Mouse (Mus musculus) urinary bladder, adult 2 months (tissue): ENCODE data around the gene Fry. TPM values are rescaled to one million over a fixed set of nuclear protein-coding genes. Genes with fewer than 3 reads are reported as not detected.

ENCODE experiments used
- DNase-seq: peaks from one replicate; pipeline ENCODE4 v3.0.0; 2022; ENCODE audit warnings: low spot score
- polyA plus RNA-seq: library from polyadenylated mRNA; depleted of rRNA; stranded (reverse); fragments of >200 nt; gene quantifications from 2 replicates; pipeline ENCODE4 v1.2.3, GENCODE M21; 2012

Fry gene
- polyA plus RNA-seq, 1 experiment: 39.6 TPM

DNA sequence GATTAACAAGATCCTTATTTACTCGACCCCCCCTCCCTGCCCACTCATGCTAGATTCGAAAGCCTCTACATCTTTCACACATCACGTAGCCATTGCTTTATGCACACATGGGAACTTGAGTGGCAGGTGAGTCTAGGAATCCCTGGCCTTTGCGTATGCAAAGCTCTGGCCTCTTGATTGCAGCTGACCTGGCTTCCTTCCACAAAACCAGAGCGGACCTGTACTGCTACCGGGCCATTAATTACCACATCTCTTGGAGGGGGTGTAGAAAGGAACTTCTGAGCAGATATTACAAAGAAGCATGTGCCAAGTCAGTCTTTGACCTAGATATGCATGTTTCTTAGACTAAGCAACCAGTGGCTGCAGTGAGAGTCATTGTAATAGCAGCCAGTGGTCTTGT is 55.4 kb downstream of the Fry start:
- DNase-seq: no peak

DNA sequence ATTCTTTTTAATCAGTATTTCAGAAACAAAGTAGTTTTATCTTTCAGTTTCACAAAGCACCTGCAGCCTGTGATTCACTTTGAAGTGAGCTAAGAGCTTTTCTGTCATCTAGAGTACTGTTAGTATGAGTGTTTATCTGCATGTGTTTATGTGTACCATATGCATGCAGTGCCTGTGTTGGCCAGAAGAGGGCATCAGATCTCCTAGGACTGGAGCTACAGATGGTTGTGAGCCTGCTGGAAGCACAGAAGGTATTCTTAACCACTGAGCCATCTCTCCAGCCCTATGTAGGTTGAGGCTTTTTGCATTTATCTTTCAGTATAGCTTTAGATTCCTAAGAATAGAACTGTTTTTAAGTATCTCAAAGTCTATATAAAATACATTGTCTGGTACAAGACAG is 56.5 kb downstream of the Fry start:
- no peak for DNase-seq

GRCm38 (mm10) chr5:150176251-150177015 is 58.0 kb downstream of the Fry start:
- no peak for DNase-seq

DNA sequence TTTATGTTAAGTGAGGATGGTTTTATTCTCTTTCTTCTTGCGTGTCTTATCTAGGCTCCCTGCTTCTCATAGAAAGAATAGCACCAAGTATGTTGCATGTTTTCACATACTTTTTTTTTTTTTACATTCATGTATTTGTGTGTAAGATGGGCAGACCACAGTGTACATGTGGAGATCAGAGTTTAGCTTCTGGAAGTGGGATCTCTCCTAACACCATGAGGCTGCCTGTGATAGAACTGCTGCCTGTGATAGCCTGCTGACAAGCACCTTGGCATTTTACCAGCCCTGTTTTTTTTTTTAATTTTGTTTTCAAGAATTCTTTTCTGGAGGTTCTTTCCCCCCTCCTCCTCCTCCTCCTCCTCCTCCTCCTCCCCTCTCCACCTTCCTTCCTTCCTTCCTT is 59.3 kb downstream of the Fry start:
- DNase-seq: no peak

DNA sequence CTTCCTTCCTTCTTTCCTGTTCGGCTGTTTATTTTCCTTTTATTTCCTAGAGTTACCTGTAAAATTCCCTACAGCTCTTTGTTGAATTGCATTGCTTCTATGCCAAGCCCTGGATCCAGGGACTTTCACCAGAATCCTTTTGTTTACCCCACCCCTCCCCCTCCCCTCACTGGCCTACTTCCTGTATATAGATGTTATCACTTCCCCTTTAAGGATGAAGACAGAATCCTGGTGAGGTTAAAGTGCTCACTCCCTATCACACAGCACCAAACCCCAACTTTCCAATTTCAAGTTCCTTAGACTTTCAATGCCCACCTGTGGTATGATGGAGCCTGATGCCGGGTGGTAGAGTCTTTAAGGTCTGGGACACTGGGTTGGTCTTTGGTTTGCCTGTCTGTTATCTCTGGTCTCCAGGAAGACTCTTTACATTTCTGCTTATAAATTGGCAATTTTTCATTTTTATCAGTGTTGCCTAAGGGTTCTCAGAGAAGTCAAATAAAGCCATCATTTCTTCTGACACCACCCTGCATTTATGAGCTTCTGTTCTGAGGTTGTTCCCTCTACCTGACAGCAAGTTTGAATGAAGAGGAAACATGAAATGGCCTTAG is 59.9 kb downstream of the Fry start:
- DNase-seq: no peak

DNA sequence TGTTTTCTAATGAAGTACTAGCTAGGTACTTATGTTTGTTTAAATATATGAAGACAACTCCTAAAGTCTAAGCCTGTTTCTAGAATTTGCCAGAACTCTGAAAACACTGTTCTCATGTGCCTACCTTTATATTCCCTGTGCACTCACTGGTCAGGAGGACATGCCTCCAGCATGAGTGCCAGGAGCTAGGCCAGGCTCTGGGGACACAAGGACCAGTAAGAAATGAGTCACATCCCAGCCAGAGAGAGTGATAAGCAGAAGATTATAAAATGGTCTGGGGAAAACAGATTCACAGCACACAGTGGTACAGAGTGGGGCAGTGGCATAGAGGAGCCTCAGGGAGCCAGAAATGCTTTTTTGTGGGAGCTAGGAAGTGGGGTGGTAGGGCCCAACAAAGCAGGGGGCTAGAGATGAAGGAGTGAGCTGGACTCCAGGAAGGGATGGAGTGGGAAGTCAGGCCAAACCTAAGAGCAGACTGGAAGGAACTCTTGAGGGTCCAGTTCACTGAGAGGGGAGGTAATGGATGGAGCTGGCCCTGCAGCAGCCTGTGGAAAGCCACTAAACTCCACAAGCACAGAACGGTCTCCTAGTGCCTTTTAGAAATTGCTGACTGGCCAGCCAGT is 62.7 kb downstream of the Fry start:
- no peak for DNase-seq

- no peak for DNase-seq
Observed at GRCm38 (mm10) chr5:150184959-150185358, 66.5 kb downstream of the Fry start.

DNA sequence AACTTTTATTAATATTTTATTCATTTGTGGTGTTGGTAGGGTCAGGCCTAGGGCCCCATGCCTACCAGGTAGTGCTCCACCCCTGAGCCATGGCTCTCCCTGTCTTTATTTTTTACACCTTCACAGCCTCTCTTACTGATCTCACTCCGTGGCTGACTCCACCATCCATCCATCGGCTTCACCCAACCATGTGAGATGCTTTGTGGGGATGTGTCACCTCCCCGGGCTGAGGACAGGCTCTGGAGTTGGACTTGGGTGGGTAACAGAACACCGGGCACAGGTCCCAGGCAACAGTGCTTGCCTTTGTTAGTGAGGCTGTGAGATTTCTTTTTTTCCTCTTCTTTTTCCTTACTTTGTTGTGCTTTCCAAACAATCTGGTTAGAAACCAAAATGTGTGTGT is 67.7 kb downstream of the Fry start:
- no peak for DNase-seq

- DNase-seq: no peak
Observed at GRCm38 (mm10) chr5:150186676-150187075, 68.2 kb downstream of the Fry start.

- no peak for DNase-seq
Observed at GRCm38 (mm10) chr5:150188031-150188430, 69.6 kb downstream of the Fry start.

GRCm38 (mm10) chr5:150190454-150191358 is 72.3 kb downstream of the Fry start:
- DNase-seq: no peak

DNA sequence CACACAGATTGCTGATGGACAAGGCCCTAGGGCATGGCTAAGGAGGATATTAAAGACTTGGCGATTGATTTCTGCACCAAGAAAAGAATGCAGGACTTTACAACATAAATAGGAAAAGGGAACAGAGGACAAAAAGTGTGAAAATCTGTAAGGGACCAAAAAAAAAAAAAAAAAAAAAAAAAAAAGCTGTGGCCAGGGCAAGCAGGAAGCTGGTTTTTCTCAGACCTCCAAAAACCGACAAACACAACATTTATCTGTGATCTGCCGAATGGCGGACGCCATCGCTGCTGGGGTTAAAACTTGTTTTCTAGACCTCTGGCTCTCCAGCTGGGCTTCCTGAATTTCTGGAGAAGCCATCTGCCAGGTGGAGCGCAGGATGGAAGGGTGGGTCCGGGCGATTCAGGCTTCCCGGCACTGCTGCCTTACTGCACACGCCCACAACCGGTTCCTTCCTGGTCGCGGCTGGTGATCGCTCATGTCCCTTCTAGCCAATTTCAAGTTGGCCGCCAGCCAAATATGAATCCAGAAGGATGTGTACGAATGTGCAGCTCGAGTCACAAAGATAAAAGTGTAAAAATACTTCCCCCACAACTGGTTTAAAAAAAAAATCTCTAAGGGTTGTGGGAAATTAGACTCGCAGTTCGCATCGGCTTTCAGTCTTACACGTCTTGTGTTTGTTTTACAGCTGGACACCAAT is 77.2 kb downstream of the Fry start:
- DNase-seq: no peak

GRCm38 (mm10) chr5:150196211-150196585 is 77.8 kb downstream of the Fry start:
- DNase-seq: no peak

GRCm38 (mm10) chr5:150196881-150197311 is 78.5 kb downstream of the Fry start:
- no peak for DNase-seq

DNA sequence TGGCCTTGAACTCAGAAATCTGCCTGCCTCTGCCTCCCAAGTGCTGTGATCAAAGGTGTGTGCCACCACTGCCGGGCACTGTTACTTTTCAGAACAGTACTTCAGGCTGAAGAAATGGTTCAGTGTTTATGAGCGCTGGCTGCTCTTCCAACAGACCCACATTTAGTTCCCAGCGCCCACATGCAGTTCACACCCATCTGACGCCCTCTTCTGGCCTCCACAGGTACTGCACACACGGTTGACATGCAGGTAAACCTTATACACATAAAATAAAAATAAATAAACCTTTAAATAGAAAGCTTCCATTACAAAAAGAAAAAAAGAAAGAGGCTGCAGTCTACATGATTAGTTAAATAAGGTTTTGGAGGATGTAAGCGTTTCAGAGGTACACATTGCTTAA is 88.3 kb downstream of the Fry start:
- no peak for DNase-seq

GRCm38 (mm10) chr5:150207596-150207995 is 89.2 kb downstream of the Fry start:
- DNase-seq: no peak

DNA sequence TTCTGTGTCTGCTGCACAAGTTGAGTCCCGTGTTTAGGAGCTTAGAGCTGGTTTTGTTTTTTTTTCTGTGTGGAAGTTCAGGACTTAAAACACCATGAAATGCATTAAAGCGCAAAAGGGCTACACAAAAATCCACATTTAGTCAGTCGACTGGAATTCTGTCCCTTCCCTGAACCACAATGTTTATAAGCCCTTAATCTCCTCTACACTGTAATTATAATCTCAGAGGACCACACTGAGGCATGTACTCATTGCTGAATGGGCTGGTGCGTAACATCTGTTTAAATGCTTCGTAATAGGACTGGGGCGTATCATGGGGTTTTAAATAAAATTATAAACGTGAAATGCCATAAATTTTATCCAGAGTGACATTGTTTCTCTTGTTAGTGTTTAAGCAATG is 89.6 kb downstream of the Fry start:
- no peak for DNase-seq

- DNase-seq: no peak
Observed at GRCm38 (mm10) chr5:150214081-150214480, 95.6 kb downstream of the Fry start.

- no peak for DNase-seq
Observed at GRCm38 (mm10) chr5:150216066-150216465, 97.6 kb downstream of the Fry start.

DNA sequence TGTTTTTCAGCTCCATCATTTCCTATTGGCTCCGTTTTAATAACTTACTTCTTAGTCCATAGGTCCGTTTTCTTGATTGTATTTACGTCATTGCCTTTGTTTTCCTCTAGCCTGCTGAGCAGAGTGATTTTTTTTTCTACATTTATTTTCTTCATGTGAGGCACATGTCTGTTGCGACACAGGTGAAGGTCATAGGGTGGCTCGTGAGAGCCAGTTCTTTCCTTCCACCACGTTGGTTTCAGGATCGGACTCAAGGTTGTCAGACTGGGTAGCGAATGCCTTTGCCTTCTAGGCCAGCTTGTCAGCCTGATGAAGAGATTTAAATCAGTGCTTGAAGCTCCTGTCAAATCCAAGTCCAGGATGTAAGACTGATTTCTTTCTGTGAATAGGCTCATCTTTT is 101.0 kb downstream of the Fry start:
- DNase-seq: no peak

- no peak for DNase-seq
Observed at GRCm38 (mm10) chr5:150220333-150220732, 101.9 kb downstream of the Fry start.

GRCm38 (mm10) chr5:150221806-150222205 is 103.4 kb downstream of the Fry start:
- no peak for DNase-seq
